Mouse (Mus musculus): ENCODE measurements around the gene Vmn1r69.

Vmn1r69 gene

DNA sequence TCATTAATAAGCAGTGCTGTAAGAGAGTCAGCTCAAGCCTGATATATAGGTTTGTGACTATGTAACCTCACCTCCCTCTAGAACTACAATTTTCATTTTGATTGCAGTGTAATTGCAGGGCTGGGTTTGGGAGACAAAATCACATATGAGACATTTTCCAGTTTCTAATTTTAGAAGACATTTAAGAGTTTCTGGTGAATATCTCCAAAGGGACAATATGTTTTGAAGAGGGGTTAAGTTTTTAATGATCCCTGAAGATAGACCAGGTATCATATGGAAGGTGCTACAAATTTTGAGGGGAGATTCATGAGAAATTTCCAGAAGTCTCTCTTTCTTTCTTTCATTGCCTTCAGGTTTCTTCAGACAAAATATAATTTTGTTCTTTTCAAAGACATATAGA, at the start of gene Vmn1r69:
Gene Vmn1r69 (minus strand): TSS at position 101 of the 400 bp plus-strand sequence.
- in situ Hi-C loops (cut with MboI), result no loop called here

DNA sequence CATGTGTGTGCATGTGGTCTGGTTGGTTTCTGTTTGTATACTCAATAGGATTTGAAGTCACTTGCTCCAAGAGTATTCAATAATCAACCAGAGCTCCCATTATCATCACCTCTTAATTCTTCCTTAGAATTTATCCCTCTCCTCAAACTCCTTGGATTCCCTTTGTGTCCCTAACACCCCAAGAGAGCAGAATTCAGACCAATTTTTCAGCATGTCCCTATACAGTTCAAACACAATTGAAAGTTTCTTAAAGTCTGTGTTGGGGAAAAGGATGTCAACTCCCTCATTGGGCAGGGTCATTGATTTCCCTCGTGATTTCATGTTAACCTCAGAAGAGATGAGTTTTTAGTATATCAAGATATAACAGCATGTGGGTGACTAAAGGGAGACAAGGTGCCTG, 17.8 kb upstream of the Vmn1r69 start, which contains the start of gene Vmn1r70:
Gene Vmn1r70 (plus strand): TSS at position 301 of the 400 bp plus-strand sequence.
- in situ Hi-C loops (cut with MboI), result no loop called here

DNA sequence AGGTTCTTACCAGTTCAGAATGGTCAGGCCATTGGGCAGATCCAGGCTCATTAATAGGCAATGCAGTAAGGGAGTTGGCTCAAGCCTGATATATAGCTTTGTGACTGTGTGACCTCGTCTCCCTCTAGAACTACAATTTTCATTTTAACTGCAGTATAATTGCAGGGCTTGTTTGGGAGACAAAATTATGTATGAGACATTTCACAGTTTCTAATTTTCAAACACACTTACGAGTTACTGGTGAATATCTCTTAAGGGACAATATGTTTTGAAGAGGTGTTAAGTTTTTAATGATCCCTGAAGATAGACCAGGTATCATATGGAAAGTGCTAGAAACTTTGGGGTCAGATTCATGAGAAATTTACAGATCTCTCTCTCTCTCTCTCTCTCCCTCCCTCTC, 55.1 kb downstream of the Vmn1r69 start, which contains the start of gene Vmn1r68:
Gene Vmn1r68 (minus strand): TSS at position 101 of the 400 bp plus-strand sequence.
- in situ Hi-C loops (cut with MboI), result no loop called here

Data from mature B cell (primary cell).